Mouse (Mus musculus): ENCODE results near the gene Rsph14. TPM values are rescaled to one million over a fixed set of nuclear protein-coding genes. Genes with fewer than 3 reads are reported as not detected.

Rsph14 gene
- polyA plus RNA-seq, 1 experiment from 2014 or later: not detected

- WGBS: 54% methylated on average over 8 of the region's 8 CpGs
Measured at GRCm38 (mm10) chr10:75058336-75058735, 25.9 kb upstream of the Rsph14 start.

GRCm38 (mm10) chr10:75056255-75056654 lies 23.9 kb upstream of the Rsph14 start:
- Histone ChIP-seq H3K9me3 (replicated peaks; ENCODE audit: control insufficient read depth, low read length) (no peaks in the 10 kb centered on the region), H3K27me3 (ENCODE audit: control insufficient read depth, insufficient read depth, low read length) (no peaks in the 10 kb centered on the region), H3K4me1 (ENCODE audit: control insufficient read depth, insufficient read depth, low read length) (peaks cover 13% of the 10 kb centered on the region), H3K36me3 (ENCODE audit: control insufficient read depth, insufficient read depth, low read length) (no peaks in the 10 kb centered on the region), H3K4me2 (ENCODE audit: low read depth, low read length) (no peak overlapping the region), H3K4me3 (replicated peaks; ENCODE audit: low read length) (no peak overlapping the region), H3K9ac (ENCODE audit: low read length) (no peak overlapping the region), H3K27ac (ENCODE audit: low read length) (no peak overlapping the region)
- no peak for ATAC-seq (ENCODE audit: insufficient read depth, low FRiP score)
- WGBS: 22% methylated on average over 4 of the region's 4 CpGs

More at GRCm38 (mm10) chr10:75058336-75058735, 25.9 kb upstream of the Rsph14 start:
- ATAC-seq (ENCODE audit: insufficient read depth, low FRiP score): no peak
- H3K9ac ChIP-seq (ENCODE audit: low read length): no peak overlapping the region
- peaks cover 34% of the 10 kb centered on the region for H3K4me1 ChIP-seq (ENCODE audit: control insufficient read depth, insufficient read depth, low read length)
- no peaks in the 10 kb centered on the region for H3K9me3 ChIP-seq (replicated peaks; ENCODE audit: control insufficient read depth, low read length)
- H3K27me3 ChIP-seq (ENCODE audit: control insufficient read depth, insufficient read depth, low read length): no peaks in the 10 kb centered on the region
- no peak overlapping the region for H3K4me2 ChIP-seq (ENCODE audit: low read depth, low read length)
- H3K27ac ChIP-seq (ENCODE audit: low read length): no peak overlapping the region
- H3K4me3 ChIP-seq (replicated peaks; ENCODE audit: low read length): no peak overlapping the region
- H3K36me3 ChIP-seq (ENCODE audit: control insufficient read depth, insufficient read depth, low read length): no peaks in the 10 kb centered on the region

GRCm38 (mm10) chr10:75055672-75056071 lies 23.3 kb upstream of the Rsph14 start:
- no peak overlapping the region for H3K4me3 ChIP-seq (replicated peaks; ENCODE audit: low read length)
- H3K36me3 ChIP-seq (ENCODE audit: control insufficient read depth, insufficient read depth, low read length): no peaks in the 10 kb centered on the region
- no peak overlapping the region for H3K27ac ChIP-seq (ENCODE audit: low read length)
- 74% methylated on average over 5 of the region's 5 CpGs for WGBS
- H3K4me2 ChIP-seq (ENCODE audit: low read depth, low read length): no peak overlapping the region
- no peak overlapping the region for H3K9ac ChIP-seq (ENCODE audit: low read length)
- H3K9me3 ChIP-seq (replicated peaks; ENCODE audit: control insufficient read depth, low read length): no peaks in the 10 kb centered on the region
- H3K4me1 ChIP-seq (ENCODE audit: control insufficient read depth, insufficient read depth, low read length): peaks cover 12% of the 10 kb centered on the region
- H3K27me3 ChIP-seq (ENCODE audit: control insufficient read depth, insufficient read depth, low read length): no peaks in the 10 kb centered on the region
- ATAC-seq (ENCODE audit: insufficient read depth, low FRiP score): no peak

GRCm38 (mm10) chr10:75054125-75054524 lies 21.7 kb upstream of the Rsph14 start:
- no peak overlapping the region for H3K9ac ChIP-seq (ENCODE audit: low read length)
- H3K27me3 ChIP-seq (ENCODE audit: control insufficient read depth, insufficient read depth, low read length): no peaks in the 10 kb centered on the region
- no peak overlapping the region for H3K27ac ChIP-seq (ENCODE audit: low read length)
- H3K9me3 ChIP-seq (replicated peaks; ENCODE audit: control insufficient read depth, low read length): no peaks in the 10 kb centered on the region
- no peak overlapping the region for H3K4me3 ChIP-seq (replicated peaks; ENCODE audit: low read length)
- ATAC-seq (ENCODE audit: insufficient read depth, low FRiP score): no peak
- no peak overlapping the region for H3K4me2 ChIP-seq (ENCODE audit: low read depth, low read length)
- H3K36me3 ChIP-seq (ENCODE audit: control insufficient read depth, insufficient read depth, low read length): no peaks in the 10 kb centered on the region
- 47% methylated on average over 6 of the region's 6 CpGs for WGBS
- H3K4me1 ChIP-seq (ENCODE audit: control insufficient read depth, insufficient read depth, low read length): peaks cover 4% of the 10 kb centered on the region; the same call in 1 of the 2 replicates

- Histone ChIP-seq H3K4me2 (ENCODE audit: low read depth, low read length) (no peak overlapping the region), H3K27ac (ENCODE audit: low read length) (no peak overlapping the region), H3K9me3 (replicated peaks; ENCODE audit: control insufficient read depth, low read length) (no peaks in the 10 kb centered on the region), H3K4me1 (ENCODE audit: control insufficient read depth, insufficient read depth, low read length) (peaks cover 4% of the 10 kb centered on the region; the same call in 1 of the 2 replicates), H3K27me3 (ENCODE audit: control insufficient read depth, insufficient read depth, low read length) (no peaks in the 10 kb centered on the region), H3K36me3 (ENCODE audit: control insufficient read depth, insufficient read depth, low read length) (no peaks in the 10 kb centered on the region), H3K9ac (ENCODE audit: low read length) (no peak overlapping the region), H3K4me3 (replicated peaks; ENCODE audit: low read length) (no peak overlapping the region)
- WGBS: 54% methylated on average over 4 of the region's 4 CpGs
- ATAC-seq (ENCODE audit: insufficient read depth, low FRiP score): no peak
Measured at GRCm38 (mm10) chr10:75053655-75054054, 21.3 kb upstream of the Rsph14 start.

GRCm38 (mm10) chr10:75052902-75053301 lies 20.5 kb upstream of the Rsph14 start:
- no peak overlapping the region for H3K27ac ChIP-seq (ENCODE audit: low read length)
- ATAC-seq (ENCODE audit: insufficient read depth, low FRiP score): no peak

GRCm38 (mm10) chr10:75051364-75052074 lies 19.1 kb upstream of the Rsph14 start:
- no peaks in the 10 kb centered on the region for H3K27me3 ChIP-seq (ENCODE audit: control insufficient read depth, insufficient read depth, low read length)
- peaks cover 4% of the 10 kb centered on the region; the same call in 1 of the 2 replicates for H3K4me1 ChIP-seq (ENCODE audit: control insufficient read depth, insufficient read depth, low read length)
- no peak overlapping the region for H3K4me3 ChIP-seq (replicated peaks; ENCODE audit: low read length)
- 90% methylated on average over 21 of the region's 21 CpGs for WGBS
- H3K27ac ChIP-seq (ENCODE audit: low read length): no peak overlapping the region
- H3K9ac ChIP-seq (ENCODE audit: low read length): no peak overlapping the region
- H3K9me3 ChIP-seq (replicated peaks; ENCODE audit: control insufficient read depth, low read length): no peaks in the 10 kb centered on the region
- ATAC-seq (ENCODE audit: insufficient read depth, low FRiP score): no peak
- no peak overlapping the region for H3K4me2 ChIP-seq (ENCODE audit: low read depth, low read length)
- no peaks in the 10 kb centered on the region for H3K36me3 ChIP-seq (ENCODE audit: control insufficient read depth, insufficient read depth, low read length)

More at GRCm38 (mm10) chr10:75052902-75053301, 20.5 kb upstream of the Rsph14 start:
- no peaks in the 10 kb centered on the region for H3K9me3 ChIP-seq (replicated peaks; ENCODE audit: control insufficient read depth, low read length)
- H3K4me3 ChIP-seq (replicated peaks; ENCODE audit: low read length): no peak overlapping the region
- WGBS: 74% methylated on average over 8 of the region's 8 CpGs
- no peak overlapping the region for H3K9ac ChIP-seq (ENCODE audit: low read length)
- peaks cover 4% of the 10 kb centered on the region; the same call in 1 of the 2 replicates for H3K4me1 ChIP-seq (ENCODE audit: control insufficient read depth, insufficient read depth, low read length)
- H3K36me3 ChIP-seq (ENCODE audit: control insufficient read depth, insufficient read depth, low read length): no peaks in the 10 kb centered on the region
- no peaks in the 10 kb centered on the region for H3K27me3 ChIP-seq (ENCODE audit: control insufficient read depth, insufficient read depth, low read length)
- H3K4me2 ChIP-seq (ENCODE audit: low read depth, low read length): no peak overlapping the region

GRCm38 (mm10) chr10:75048711-75049110 lies 16.3 kb upstream of the Rsph14 start:
- Histone ChIP-seq H3K4me2 (ENCODE audit: low read depth, low read length) (no peak overlapping the region), H3K9me3 (replicated peaks; ENCODE audit: control insufficient read depth, low read length) (no peaks in the 10 kb centered on the region), H3K27me3 (ENCODE audit: control insufficient read depth, insufficient read depth, low read length) (no peaks in the 10 kb centered on the region), H3K9ac (ENCODE audit: low read length) (no peak overlapping the region), H3K4me1 (ENCODE audit: control insufficient read depth, insufficient read depth, low read length) (no peaks in the 10 kb centered on the region), H3K36me3 (ENCODE audit: control insufficient read depth, insufficient read depth, low read length) (no peaks in the 10 kb centered on the region), H3K4me3 (replicated peaks; ENCODE audit: low read length) (no peak overlapping the region), H3K27ac (ENCODE audit: low read length) (no peak overlapping the region)
- whole genome bisulfite sequencing: 97% methylated on average over 7 of the region's 7 CpGs
- no peak for ATAC-seq (ENCODE audit: insufficient read depth, low FRiP score)

- WGBS: 93% methylated on average over 15 of the region's 15 CpGs
- no peaks in the 10 kb centered on the region for H3K4me1 ChIP-seq (ENCODE audit: control insufficient read depth, insufficient read depth, low read length)
- H3K4me2 ChIP-seq (ENCODE audit: low read depth, low read length): no peak overlapping the region
- no peak overlapping the region for H3K4me3 ChIP-seq (replicated peaks; ENCODE audit: low read length)
- no peaks in the 10 kb centered on the region for H3K27me3 ChIP-seq (ENCODE audit: control insufficient read depth, insufficient read depth, low read length)
- H3K9me3 ChIP-seq (replicated peaks; ENCODE audit: control insufficient read depth, low read length): no peaks in the 10 kb centered on the region
- no peaks in the 10 kb centered on the region for H3K36me3 ChIP-seq (ENCODE audit: control insufficient read depth, insufficient read depth, low read length)
- no peak overlapping the region for H3K27ac ChIP-seq (ENCODE audit: low read length)
- ATAC-seq (ENCODE audit: insufficient read depth, low FRiP score): no peak
- no peak overlapping the region for H3K9ac ChIP-seq (ENCODE audit: low read length)
Measured at GRCm38 (mm10) chr10:75045831-75046230, 13.4 kb upstream of the Rsph14 start.

Data from stomach, embryonic 16.5 days (tissue).